Mouse (Mus musculus) kidney, adult 2 months (tissue): Measurements from ENCODE around the gene Bglap3.
"Not testable (repeated sequence)": the region's sequence is repeated elsewhere in the genome, so short reads cannot be mapped to it uniquely, and the experiment has no call there.

ENCODE experiments used
- CTCF ChIP-seq: fragments of 200-500 bp; conservative IDR thresholded peaks from 2 replicates; pipeline ENCODE4 v1.5.1; 2011; ENCODE audit warnings: low read depth, mild to moderate bottlenecking, control low read depth, low read length, moderate library complexity, mixed read lengths; ENCODE audit not compliant: insufficient read depth, insufficient read length
- POLR2A ChIP-seq: fragments of 200-500 bp; IDR thresholded peaks from one replicate; pipeline ENCODE4 v1.6.1; 2011; ENCODE audit warnings: low read depth, low read length, control low read depth

GRCm38 (mm10) chr3:88382383-88382782 is 9.8 kb upstream of the Bglap3 start:
- TF ChIP-seq CTCF, POLR2A: not testable (repeated sequence)
